Mouse (Mus musculus) neural tube, embryonic 14.5 days (tissue): Measurements from ENCODE around the gene Pgpep1l. TPM values are rescaled to one million over a fixed set of nuclear protein-coding genes. Genes with fewer than 3 reads are reported as not detected.
"Not testable (repeated sequence)": the region's sequence is repeated elsewhere in the genome, so short reads cannot be mapped to it uniquely, and the experiment has no call there.

ENCODE experiments used
- ATAC-seq: fragments of 200-750 bp; cut with Nextera tagmentation; 2 replicates; pipeline ENCODE4 v1.8.0; 2017; ENCODE audit warnings: low read depth, mild to moderate bottlenecking, moderate TSS enrichment, moderate library complexity
- H3K27ac ChIP-seq: fragments of 300-500 bp; sonication (generic); 2 replicates; pipeline ENCODE4 v1.5.1; 2014; ENCODE audit warnings: low read depth, mild to moderate bottlenecking, control low read depth, low read length, moderate library complexity, mixed read lengths
- H3K27me3 ChIP-seq: fragments of 300-500 bp; sonication (generic); 2 replicates; pipeline ENCODE4 v1.6.1; 2014; ENCODE audit warnings: low read length; ENCODE audit not compliant: control insufficient read depth, insufficient read depth
- H3K36me3 ChIP-seq: fragments of 300-500 bp; sonication (generic); 2 replicates; pipeline ENCODE4 v1.6.1; 2014; ENCODE audit warnings: low read length, mixed read lengths; ENCODE audit not compliant: control insufficient read depth, insufficient read depth
- H3K4me1 ChIP-seq: fragments of 300-500 bp; sonication (generic); 2 replicates; pipeline ENCODE4 v1.6.1; 2014; ENCODE audit warnings: low read length; ENCODE audit not compliant: control insufficient read depth, insufficient read depth
- H3K4me2 ChIP-seq: fragments of 300-500 bp; sonication (generic); 2 replicates; pipeline ENCODE4 v1.6.1; 2014; ENCODE audit warnings: mild to moderate bottlenecking, low read depth, low read length, control low read depth
- H3K4me3 ChIP-seq: fragments of 300-500 bp; sonication (generic); 2 replicates; pipeline ENCODE4 v1.5.1; 2014; ENCODE audit warnings: low read depth, low read length, control low read depth, mixed read lengths
- H3K9ac ChIP-seq: fragments of 300-500 bp; sonication (generic); replicated peaks from 2 replicates; pipeline ENCODE4 v1.6.1; 2014; ENCODE audit warnings: low read depth, mild to moderate bottlenecking, control low read depth, low read length, mixed read lengths
- H3K9me3 ChIP-seq: fragments of 300-500 bp; sonication (generic); 2 replicates; pipeline ENCODE4 v1.6.1; 2016; ENCODE audit warnings: low read length; ENCODE audit not compliant: control insufficient read depth
- WGBS: fragments of 180-500 bp; shearing (Covaris S2); extraction: QIAGEN DNeasy Blood & Tissue Kit; methylation state at CpG from one replicate; pipeline ENCODE4 v1.1.7; 2014; 5-methylcytosine and 5-hydroxymethylcytosine counted together
- polyA plus RNA-seq: library from polyadenylated mRNA; unstranded; fragments of >200 nt; fragmentation: Nextera tagmentation; extraction: Ambion mirVana; gene quantifications from 2 replicates; pipeline ENCODE4 v1.2.1, GENCODE M21; 2014

The Pgpep1l gene
- polyA plus RNA-seq, 1 experiment from 2014 or later = not detected

- Histone ChIP-seq H3K4me2 (no peak overlapping the region), H3K9me3 (no peaks in the 10 kb centered on the region), H3K9ac (no peak overlapping the region), H3K36me3 (no peaks in the 10 kb centered on the region), H3K4me1 (no peaks in the 10 kb centered on the region), H3K27me3 (no peaks in the 10 kb centered on the region), H3K4me3 (no peak overlapping the region), H3K27ac (no peak overlapping the region)
- WGBS = 84% methylated on average over 24 of the region's 24 CpGs
- ATAC-seq = no peak
These were observed 22.8 kb upstream of the Pgpep1l start for GRCm38 (mm10) chr7:68286526-68287481.

DNA sequence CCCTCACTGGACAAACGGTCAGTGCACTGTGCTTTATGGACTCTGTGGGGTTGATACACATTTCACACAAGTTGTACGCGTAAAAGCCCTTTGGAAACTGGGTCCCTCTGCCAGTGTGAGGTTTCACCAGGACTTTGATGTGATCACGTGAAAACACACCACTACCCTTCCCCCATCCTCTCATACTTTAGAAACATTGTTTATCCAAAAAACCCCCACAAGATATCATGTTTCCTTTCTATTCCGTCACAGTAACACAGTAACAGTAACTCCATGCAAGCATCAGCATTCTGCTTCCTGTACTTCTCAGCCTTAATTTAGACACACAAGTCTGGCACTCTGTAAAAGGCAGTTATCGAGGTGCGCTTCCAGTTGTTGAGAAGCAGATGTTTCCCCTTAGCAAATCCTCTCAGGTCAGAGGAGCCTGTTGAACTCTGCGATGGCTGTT is 21.8 kb upstream of the Pgpep1l start:
- H3K9me3 ChIP-seq = no peaks in the 10 kb centered on the region
- no peaks in the 10 kb centered on the region for H3K27me3 ChIP-seq
- H3K4me2 ChIP-seq = no peak overlapping the region
- H3K27ac ChIP-seq = no peak overlapping the region
- no peak for ATAC-seq
- WGBS = 83% methylated on average over 8 of the region's 8 CpGs
- H3K9ac ChIP-seq = no peak overlapping the region
- H3K4me1 ChIP-seq = no peaks in the 10 kb centered on the region
- no peak overlapping the region for H3K4me3 ChIP-seq
- no peaks in the 10 kb centered on the region for H3K36me3 ChIP-seq

GRCm38 (mm10) chr7:68283776-68284175 is 19.7 kb upstream of the Pgpep1l start:
- Histone ChIP-seq H3K4me2 (no peak overlapping the region), H3K9me3 (no peaks in the 10 kb centered on the region), H3K9ac (no peak overlapping the region), H3K27me3 (no peaks in the 10 kb centered on the region), H3K27ac (no peak overlapping the region), H3K36me3 (no peaks in the 10 kb centered on the region), H3K4me3 (no peak overlapping the region), H3K4me1 (no peaks in the 10 kb centered on the region)
- WGBS = 69% methylated on average over 7 of the region's 7 CpGs
- no peak for ATAC-seq

GRCm38 (mm10) chr7:68283133-68283520 is 19.1 kb upstream of the Pgpep1l start:
- not testable (repeated sequence) for H3K27me3 ChIP-seq, H3K27ac ChIP-seq, H3K4me2 ChIP-seq, H3K4me3 ChIP-seq, ATAC-seq, H3K9ac ChIP-seq, H3K36me3 ChIP-seq, H3K9me3 ChIP-seq, H3K4me1 ChIP-seq
- WGBS = 89% methylated on average over 4 of the region's 4 CpGs

- no peaks in the 10 kb centered on the region for H3K27me3 ChIP-seq
- no peak for ATAC-seq
- no peak overlapping the region for H3K4me3 ChIP-seq
- no peak overlapping the region for H3K9ac ChIP-seq
- H3K9me3 ChIP-seq = no peaks in the 10 kb centered on the region
- 88% methylated on average over 22 of the region's 22 CpGs for WGBS
- no peak overlapping the region for H3K4me2 ChIP-seq
- H3K27ac ChIP-seq = no peak overlapping the region
- H3K36me3 ChIP-seq = no peaks in the 10 kb centered on the region
- no peaks in the 10 kb centered on the region for H3K4me1 ChIP-seq
These were observed 18.5 kb upstream of the Pgpep1l start for GRCm38 (mm10) chr7:68282304-68283132.

DNA sequence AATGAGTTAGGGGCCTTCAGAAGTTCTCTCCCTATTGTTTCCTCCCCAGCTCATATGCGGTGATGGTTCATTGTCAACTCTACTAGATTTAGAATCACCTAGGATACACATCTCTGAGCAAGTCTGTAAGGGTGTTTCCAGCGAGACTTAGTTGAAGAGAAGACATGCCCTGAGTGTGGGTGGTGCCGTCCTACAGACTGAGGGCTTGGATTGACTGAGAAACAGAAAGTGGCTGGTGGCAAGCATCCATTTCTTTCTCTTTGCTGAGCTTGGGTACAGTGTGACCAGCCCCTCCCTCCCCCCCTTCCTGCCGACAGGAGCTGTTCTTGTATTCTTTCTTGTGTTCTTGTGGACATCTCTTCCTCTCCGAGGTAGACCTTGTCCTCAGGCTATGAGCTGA is 17.3 kb upstream of the Pgpep1l start:
- 81% methylated on average over 5 of the region's 5 CpGs for WGBS
- H3K27ac ChIP-seq = no peak overlapping the region
- no peak overlapping the region for H3K9ac ChIP-seq
- H3K4me3 ChIP-seq = no peak overlapping the region
- no peak overlapping the region for H3K4me2 ChIP-seq
- H3K36me3 ChIP-seq = no peaks in the 10 kb centered on the region
- H3K4me1 ChIP-seq = no peaks in the 10 kb centered on the region; the same call in 1 of the 2 replicates
- H3K9me3 ChIP-seq = no peaks in the 10 kb centered on the region
- peaks cover 2% of the 10 kb centered on the region; the same call in 1 of the 2 replicates for H3K27me3 ChIP-seq
- ATAC-seq = no peak

DNA sequence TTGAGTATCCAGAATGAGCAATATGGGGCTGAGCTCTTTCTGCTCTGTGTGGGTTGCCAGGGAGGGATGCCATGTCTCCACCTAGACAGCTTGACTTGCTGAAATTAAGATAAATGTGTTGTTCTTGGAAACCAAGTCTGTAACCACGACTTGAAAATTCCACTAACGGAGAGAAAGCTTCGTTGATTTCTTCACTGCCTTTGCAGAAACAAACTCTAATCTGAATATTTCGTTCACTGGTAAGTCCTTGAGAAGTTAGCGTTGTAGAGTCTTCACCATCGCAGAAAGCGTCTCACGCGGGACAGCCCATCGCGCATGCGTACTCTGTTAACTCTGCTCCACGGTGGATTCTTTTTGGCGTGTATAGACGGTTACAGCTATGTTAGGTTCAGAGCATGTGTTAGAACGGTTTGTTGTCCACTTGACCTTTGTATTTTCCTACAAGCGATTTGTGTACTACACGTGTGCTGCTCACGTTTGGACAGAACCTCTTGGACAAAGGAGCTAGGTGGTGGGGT is 16.4 kb upstream of the Pgpep1l start:
- 92% methylated on average over 19 of the region's 19 CpGs for WGBS
- Histone ChIP-seq H3K4me3 (no peak overlapping the region), H3K36me3 (no peaks in the 10 kb centered on the region), H3K4me2 (no peak overlapping the region), H3K27me3 (peaks cover 3% of the 10 kb centered on the region; the same call in 1 of the 2 replicates), H3K9me3 (no peaks in the 10 kb centered on the region), H3K9ac (no peak overlapping the region), H3K4me1 (peaks cover 7% of the 10 kb centered on the region), H3K27ac (no peak overlapping the region)
- no peak for ATAC-seq

- WGBS = 88% methylated on average over 7 of the region's 7 CpGs
- Histone ChIP-seq H3K4me3 (no peak overlapping the region), H3K4me2 (no peak overlapping the region)
These were observed 15.4 kb upstream of the Pgpep1l start for GRCm38 (mm10) chr7:68279481-68279880.

More at GRCm38 (mm10) chr7:68279481-68279880, 15.4 kb upstream of the Pgpep1l start:
- H3K27ac ChIP-seq = no peak overlapping the region
- peaks cover 7% of the 10 kb centered on the region for H3K4me1 ChIP-seq
- H3K9ac ChIP-seq = no peak overlapping the region
- H3K27me3 ChIP-seq = peaks cover 3% of the 10 kb centered on the region; the same call in 1 of the 2 replicates
- no peaks in the 10 kb centered on the region for H3K36me3 ChIP-seq
- ATAC-seq = no peak
- H3K9me3 ChIP-seq = no peaks in the 10 kb centered on the region
